Mouse (Mus musculus) lung, embryonic 15.5 days (tissue): ENCODE measurements around the gene Vmn1r116. TPM values are rescaled to one million over a fixed set of nuclear protein-coding genes. Genes with fewer than 3 reads are reported as not detected.
"Not testable (repeated sequence)": the region's sequence is repeated elsewhere in the genome, so short reads cannot be mapped to it uniquely, and the experiment has no call there.

ENCODE experiments used
- ATAC-seq: fragments of 200-750 bp; cut with Nextera tagmentation; 2 replicates; pipeline ENCODE4 v1.8.0; 2017; ENCODE audit warnings: moderate number of reproducible peaks, borderline replicate concordance; ENCODE audit not compliant: low FRiP score, low TSS enrichment; ENCODE audit errors: extremely low read depth
- H3K27ac ChIP-seq: fragments of 300-500 bp; sonication (generic); 2 replicates; pipeline ENCODE4 v1.5.1; 2015; ENCODE audit warnings: moderate library complexity, mild to moderate bottlenecking, inconsistent platforms
- H3K27me3 ChIP-seq: fragments of 300-500 bp; sonication (generic); 2 replicates; pipeline ENCODE4 v1.6.1; 2015; ENCODE audit warnings: inconsistent platforms
- H3K36me3 ChIP-seq: fragments of 300-500 bp; sonication (generic); 2 replicates; pipeline ENCODE4 v1.6.1; 2015; ENCODE audit warnings: inconsistent platforms
- H3K4me1 ChIP-seq: fragments of 300-500 bp; sonication (generic); 2 replicates; pipeline ENCODE4 v1.6.1; 2015; ENCODE audit warnings: inconsistent platforms
- H3K4me2 ChIP-seq: fragments of 300-500 bp; sonication (generic); 2 replicates; pipeline ENCODE4 v1.6.1; 2015; ENCODE audit warnings: inconsistent platforms, mild to moderate bottlenecking, moderate library complexity
- H3K4me3 ChIP-seq: fragments of 300-500 bp; sonication (generic); 2 replicates; pipeline ENCODE4 v1.5.1; 2015; ENCODE audit warnings: mild to moderate bottlenecking, inconsistent platforms
- H3K9ac ChIP-seq: fragments of 300-500 bp; sonication (generic); 2 replicates; pipeline ENCODE4 v1.6.1; 2015; ENCODE audit warnings: inconsistent platforms
- H3K9me3 ChIP-seq: fragments of 300-500 bp; sonication (generic); 2 replicates; pipeline ENCODE4 v1.6.1; 2016; ENCODE audit warnings: inconsistent platforms
- WGBS: fragments of 180-500 bp; shearing (Covaris S2); methylation state at CpG from one replicate; pipeline ENCODE4 v1.1.7; 2015; 5-methylcytosine and 5-hydroxymethylcytosine counted together
- polyA plus RNA-seq: library from polyadenylated mRNA; unstranded; fragments of >200 nt; fragmentation: Nextera tagmentation; extraction: Ambion mirVana; gene quantifications from 2 replicates; pipeline ENCODE4 v1.2.1, GENCODE M21; 2015

Vmn1r116 gene
- not detected in 2 replicates for polyA plus RNA-seq

DNA sequence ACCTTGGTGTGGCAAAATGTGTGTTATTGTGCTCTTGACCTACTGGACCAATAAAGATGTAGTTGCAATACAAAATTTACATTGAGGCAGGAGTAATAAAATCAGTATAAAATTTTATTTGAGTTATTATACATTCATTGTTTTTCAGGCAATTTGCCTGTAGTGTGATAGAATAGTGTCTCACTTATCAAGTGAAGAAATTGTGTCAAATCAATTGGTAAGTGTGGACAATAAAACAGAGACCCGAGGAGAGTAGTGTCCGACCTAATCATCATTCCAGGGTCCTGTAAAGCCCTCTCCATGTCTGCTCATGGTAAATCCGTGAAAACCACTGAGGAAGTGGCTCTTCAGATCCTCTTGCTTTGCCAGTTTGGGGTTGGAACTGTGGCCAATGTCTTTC lies at the start of gene Vmn1r116:
TSS of gene Vmn1r116 (plus strand) at position 301 of the 400 bp plus-strand sequence.
- not testable (repeated sequence) for ATAC-seq, H3K4me3 ChIP-seq, H3K4me2 ChIP-seq, H3K36me3 ChIP-seq, H3K9ac ChIP-seq, H3K27ac ChIP-seq, H3K27me3 ChIP-seq, H3K9me3 ChIP-seq, H3K4me1 ChIP-seq
- WGBS, result 43% methylated on average over 3 of the region's 3 CpGs

DNA sequence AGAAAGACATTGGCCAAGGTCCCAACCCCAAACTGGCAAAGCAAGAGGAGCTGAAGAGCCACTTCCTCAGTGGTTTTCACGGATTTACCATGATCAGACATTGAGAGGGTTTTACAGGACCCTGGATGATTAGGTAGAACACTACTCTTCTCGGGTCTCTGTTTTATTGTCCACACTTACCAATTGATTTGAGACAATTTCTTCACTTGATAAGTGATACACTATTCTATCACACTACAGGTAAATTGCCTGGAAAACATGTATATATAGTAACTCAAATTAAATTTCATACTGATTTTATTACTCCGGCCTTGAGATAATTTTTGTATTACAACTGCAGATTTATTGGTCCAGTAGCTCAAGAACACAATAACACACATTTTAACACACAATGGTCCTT lies 27.2 kb upstream of the Vmn1r116 start, which contains the start of gene Vmn1r115:
TSS of gene Vmn1r115 (minus strand) at position 101 of the 400 bp plus-strand sequence.
- not testable (repeated sequence) for H3K36me3 ChIP-seq, H3K4me3 ChIP-seq, H3K27ac ChIP-seq, H3K9ac ChIP-seq, ATAC-seq, H3K27me3 ChIP-seq, H3K4me1 ChIP-seq, H3K9me3 ChIP-seq, H3K4me2 ChIP-seq
- WGBS, result 93% methylated on average over 1 of the region's 3 CpGs

DNA sequence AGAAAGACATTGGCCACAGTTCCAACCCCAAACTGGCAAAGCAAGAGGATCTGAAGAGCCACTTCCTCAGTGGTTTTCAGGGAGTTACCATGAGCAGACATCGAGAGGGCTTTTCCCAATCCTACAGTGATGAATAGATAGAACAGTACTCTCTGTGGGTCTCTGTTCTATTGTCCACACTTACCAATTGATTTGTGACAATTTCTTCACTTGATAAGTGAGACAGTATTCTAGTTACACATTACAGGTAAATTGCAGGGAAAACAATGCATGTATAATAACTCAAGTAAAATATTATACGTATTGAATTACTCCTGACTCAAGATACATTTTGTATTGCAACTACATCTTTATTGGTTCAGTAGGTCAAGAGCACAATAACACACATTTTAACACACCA lies 12.0 kb downstream of the Vmn1r116 start, which contains the start of gene Vmn1r117:
TSS of gene Vmn1r117 (minus strand) at position 101 of the 400 bp plus-strand sequence.
- H3K27ac ChIP-seq, H3K9me3 ChIP-seq, ATAC-seq, H3K4me2 ChIP-seq, H3K4me1 ChIP-seq, H3K9ac ChIP-seq, H3K4me3 ChIP-seq, H3K36me3 ChIP-seq, H3K27me3 ChIP-seq: not testable (repeated sequence)
- no CpG with 5 or more reads among the region's 2 CpGs for WGBS

DNA sequence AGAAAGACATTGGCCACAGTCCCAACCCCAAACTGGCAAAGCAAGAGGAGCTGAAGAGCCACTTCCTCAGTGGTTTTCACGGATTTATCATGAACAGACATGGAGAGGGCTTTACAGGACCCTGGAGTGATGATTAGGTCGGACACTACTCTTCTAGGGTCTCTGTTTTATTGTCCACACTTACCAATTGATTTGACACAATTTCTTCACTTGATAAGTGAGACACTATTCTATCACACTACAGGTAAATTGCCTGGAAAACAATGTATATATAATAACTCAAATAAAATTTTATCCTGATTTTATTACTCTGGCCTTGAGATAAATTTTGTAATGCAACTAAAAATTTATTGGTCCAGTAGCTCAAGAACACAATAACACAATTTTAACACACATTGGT lies 40.2 kb downstream of the Vmn1r116 start, which contains the start of gene Vmn1r118:
TSS of gene Vmn1r118 (minus strand) at position 101 of the 400 bp plus-strand sequence.
- not testable (repeated sequence) for H3K4me1 ChIP-seq, H3K9ac ChIP-seq, H3K9me3 ChIP-seq, H3K36me3 ChIP-seq, ATAC-seq, H3K4me3 ChIP-seq, H3K27ac ChIP-seq, H3K4me2 ChIP-seq, H3K27me3 ChIP-seq
- WGBS, result no CpG with 5 or more reads among the region's 2 CpGs

Other genes starting within 250 kb of the Vmn1r116 start
- gene Vmn1r107, start 203.3 kb upstream of the Vmn1r116 start, polyA plus RNA-seq, result not detected in 2 replicates
- not detected in 2 replicates for gene Vmn1r111, start 169.0 kb upstream of the Vmn1r116 start, polyA plus RNA-seq
- not detected in 2 replicates for gene Gm10668, start 141.6 kb upstream of the Vmn1r116 start, polyA plus RNA-seq
- not detected in 2 replicates for gene Vmn1r112, start 101.1 kb upstream of the Vmn1r116 start, polyA plus RNA-seq
- not detected in 2 replicates for gene Vmn1r113, start 85.0 kb upstream of the Vmn1r116 start, polyA plus RNA-seq
- gene Vmn1r114, start 60.1 kb upstream of the Vmn1r116 start, polyA plus RNA-seq, result not detected in 2 replicates
- not detected in 2 replicates for gene Vmn1r115, start 27.3 kb upstream of the Vmn1r116 start, polyA plus RNA-seq
- not detected in 2 replicates for gene Vmn1r117, start 11.9 kb downstream of the Vmn1r116 start, polyA plus RNA-seq
- gene Vmn1r118, start 40.1 kb downstream of the Vmn1r116 start, polyA plus RNA-seq, result not detected in 2 replicates
- gene Vmn1r119, start 140.2 kb downstream of the Vmn1r116 start, polyA plus RNA-seq, result not detected in 2 replicates
- gene Vmn1r120, start 181.5 kb downstream of the Vmn1r116 start, polyA plus RNA-seq, result not detected in 2 replicates
- not detected in 2 replicates for gene Vmn1r121, start 226.3 kb downstream of the Vmn1r116 start, polyA plus RNA-seq